Mouse (Mus musculus) ES-E14 (cell line): ENCODE results near the gene L3mbtl1.

Source experiments
- CHD2 ChIP-seq: IDR thresholded peaks from 2 replicates; pipeline ENCODE4 v1.6.1; 2014; ENCODE audit warnings: mild to moderate bottlenecking, low read depth, low read length, inconsistent platforms
- HCFC1 ChIP-seq: IDR thresholded peaks from 2 replicates; pipeline ENCODE4 v1.6.1; 2012; ENCODE audit warnings: low read length, inconsistent platforms, borderline replicate concordance; ENCODE audit not compliant: insufficient read depth
- ZNF384 ChIP-seq: IDR thresholded peaks from 2 replicates; pipeline ENCODE4 v1.6.1; 2012; ENCODE audit warnings: low read depth, low read length, inconsistent platforms

GRCm38 (mm10) chr2:162899880-162900589 lies 43.2 kb upstream of the L3mbtl1 start:
- TF ChIP-seq ZNF384 (no peak), CHD2 (no peak), HCFC1 (no peak)
